Comparison of ENCODE assay signal across 24 mouse cellular contexts in genomic region chr15:67907034-67907433, GRCm38 (mm10).
A peak's percentile ranks its signal among the peaks of the same experiment; 100 is the strongest.
DNase-seq lines count a peak whose midpoint lies in the region; ATAC-seq and TF ChIP-seq lines count a peak whose summit lies in the region.
"Had no signal": no experiment of that assay in that cellular context is flagged by ENCODE, and none has a peak within 500 bp of the region (broad histone marks: within the 10 kb centered on the region; RNA-seq: fewer than 3 reads in every experiment).

No protein-coding gene starts in this region.

- H3K79me2 ChIP-seq in liver, adult 2 months (ENCODE audit: control insufficient read depth, insufficient read depth, low read length): no peaks in the 10 kb centered on the region
- H3K79me2 ChIP-seq in macrophage (ENCODE audit: inconsistent target): no peaks in the 10 kb centered on the region

- no peak overlapping the region for H3K27ac ChIP-seq in liver, adult 2 months (replicated peaks; ENCODE audit: insufficient read depth, low read depth, low read length)
- no peak overlapping the region for H3K27ac ChIP-seq in liver, embryonic 11.5 days (ENCODE audit: low read depth, low read length)
- peak overlapping the region; percentile 27; the same call in 1 of the 2 replicates for H3K27ac ChIP-seq in macrophage
- H3K27ac ChIP-seq: embryonic facial prominence, embryonic 10.5 days; embryonic facial prominence, embryonic 12.5 days; forebrain, embryonic 13.5 days; forebrain, embryonic 15.5 days had no signal

- H3K36me3 ChIP-seq in liver, adult 2 months (ENCODE audit: control insufficient read depth, insufficient read depth, low read length): no peaks in the 10 kb centered on the region
- no peaks in the 10 kb centered on the region for H3K36me3 ChIP-seq in liver, embryonic 11.5 days (ENCODE audit: control insufficient read depth, insufficient read depth, low read length)
- H3K36me3 ChIP-seq in macrophage (ENCODE audit: inconsistent target): no peaks in the 10 kb centered on the region
- H3K36me3 ChIP-seq: embryonic facial prominence, embryonic 10.5 days; embryonic facial prominence, embryonic 12.5 days; forebrain, embryonic 15.5 days had no signal

- DNase-seq in liver, adult 2 months (ENCODE audit: extremely low read depth, low read depth, low spot score): peak; percentile 13
- no peak for DNase-seq in liver, embryonic 11.5 days (ENCODE audit: low spot score)
- no peak for DNase-seq in embryo, embryonic 10 days (ENCODE audit: low spot score)
- DNase-seq in frontal cortex, postnatal 14 days (ENCODE audit: low spot score in 2 of 2): no peak
- DNase-seq: adrenal gland, adult 8-10 months; adrenal gland, postnatal 14 days; adrenal gland, postnatal 36 days; B cell, adult 2 months; cerebellum, adult 11-12 months; cerebellum, adult 2 months; cerebellum, adult 9-10 months; cerebellum, postnatal 10 days; cerebellum, postnatal 25 days; forebrain, postnatal 0 days had no signal

- H3K9me3 ChIP-seq in liver, embryonic 11.5 days (ENCODE audit: control insufficient read depth, low read length): no peaks in the 10 kb centered on the region
- H3K9me3 ChIP-seq: embryonic facial prominence, embryonic 10.5 days; embryonic facial prominence, embryonic 12.5 days; forebrain, embryonic 13.5 days; forebrain, embryonic 15.5 days had no signal

- WGBS in liver, adult 2 months: 64% methylated on average over 2 of the region's 2 CpGs
- 59% methylated on average over 2 of the region's 2 CpGs for WGBS in liver, embryonic 11.5 days
- WGBS in macrophage (ENCODE audit: missing documents): 0% methylated on average over 2 of the region's 2 CpGs

- H3K4me3 ChIP-seq in liver, adult 2 months (ENCODE audit: insufficient read depth, low read depth, low read length): no peak overlapping the region
- no peak overlapping the region for H3K4me3 ChIP-seq in liver, embryonic 11.5 days (ENCODE audit: low read depth, low read length)
- no peak overlapping the region for H3K4me3 ChIP-seq in macrophage (ENCODE audit: inconsistent target)
- H3K4me3 ChIP-seq: embryonic facial prominence, embryonic 10.5 days; embryonic facial prominence, embryonic 12.5 days; forebrain, embryonic 13.5 days; forebrain, embryonic 15.5 days had no signal

- no peak overlapping the region for H3K4me2 ChIP-seq in liver, embryonic 11.5 days
- H3K4me2 ChIP-seq: embryonic facial prominence, embryonic 12.5 days; forebrain, embryonic 13.5 days; forebrain, embryonic 15.5 days had no signal

- TF ChIP-seq POLR2A in liver, adult 2 months (IDR thresholded peaks at IDR 0.05; ENCODE audit: extremely low read depth, insufficient read depth, low read length): no peak

- ATAC-seq in liver, embryonic 11.5 days (replicated peaks; ENCODE audit: low FRiP score): no peak
- ATAC-seq in granulocyte monocyte progenitor cell, adult 5-6 weeks (replicated peaks; ENCODE audit: poor library complexity, severe bottlenecking): peak; percentile 62
- peak; percentile 52 for ATAC-seq in megakaryocyte progenitor cell, adult 5-6 weeks (replicated peaks; ENCODE audit: poor library complexity)
- ATAC-seq in CD4-positive, CD25-positive, alpha-beta regulatory T cell, adult 4 months: no peak
- ATAC-seq: activated CD4-positive, CD25-positive, alpha-beta regulatory T cell, adult 4 months; forebrain, embryonic 13.5 days; forebrain, embryonic 15.5 days; forebrain, postnatal 0 days; Patski had no signal

- H3K4me1 ChIP-seq in liver, adult 2 months (ENCODE audit: control insufficient read depth, insufficient read depth, low read length): no peaks in the 10 kb centered on the region
- H3K4me1 ChIP-seq in liver, embryonic 11.5 days (replicated peaks; ENCODE audit: control insufficient read depth, insufficient read depth, low read length): no peaks in the 10 kb centered on the region
- H3K4me1 ChIP-seq: embryonic facial prominence, embryonic 10.5 days; embryonic facial prominence, embryonic 12.5 days; forebrain, embryonic 13.5 days; forebrain, embryonic 15.5 days had no signal

- TF ChIP-seq CTCF in liver, adult 2 months (IDR thresholded peaks at IDR 0.05; ENCODE audit: low read depth, low read length): no peak

- no peak overlapping the region for H3K9ac ChIP-seq in liver, adult 2 months (ENCODE audit: low read depth, low read length)
- H3K9ac ChIP-seq in liver, embryonic 11.5 days (ENCODE audit: low read depth, low read length): no peak overlapping the region
- H3K9ac ChIP-seq: embryonic facial prominence, embryonic 12.5 days; forebrain, embryonic 13.5 days; forebrain, embryonic 15.5 days; forebrain, postnatal 0 days had no signal

- H3K27me3 ChIP-seq in liver, adult 2 months (ENCODE audit: control insufficient read depth, insufficient read depth, low read length): no peaks in the 10 kb centered on the region
- no peaks in the 10 kb centered on the region for H3K27me3 ChIP-seq in liver, embryonic 11.5 days (replicated peaks; ENCODE audit: control insufficient read depth, insufficient read depth, low read length)
- H3K27me3 ChIP-seq: embryonic facial prominence, embryonic 12.5 days; forebrain, embryonic 13.5 days; forebrain, embryonic 15.5 days; Patski had no signal

Comparison
In these comparisons a context has a peak if more than half of its experiments do, and no peak if none do; other contexts are left out.
1. ATAC-seq: peak in granulocyte monocyte progenitor cell, adult 5-6 weeks (single experiment) and megakaryocyte progenitor cell, adult 5-6 weeks (single experiment); none in liver, embryonic 11.5 days (single experiment) and CD4-positive, CD25-positive, alpha-beta regulatory T cell, adult 4 months (single experiment).